Mouse (Mus musculus) gastrocnemius, adult 8-10 months (tissue): Measurements from ENCODE around the gene Dnajc12. TPM values are rescaled to one million over a fixed set of nuclear protein-coding genes. Genes with fewer than 3 reads are reported as not detected.
A peak's percentile ranks its signal among the peaks of the same experiment; 100 is the strongest.
"Not testable (repeated sequence)": the region's sequence is repeated elsewhere in the genome, so short reads cannot be mapped to it uniquely, and the experiment has no call there.

Source experiments
- DNase-seq, 2 experiments: peaks; one replicate each; pipeline ENCODE4 v3.0.0; 2022; ENCODE audit warnings: low spot score in 2 of 2
- total RNA-seq, 4 experiments: library from RNA; stranded (reverse); gene quantifications; 2 replicates each; pipeline ENCODE4 v1.2.4; 2022

Gene Dnajc12
- total RNA-seq, 4 experiments from 2014 or later: 21.3 to 22.7 (median 22.6) TPM

GRCm38 (mm10) chr10:63429380-63429779 lies 47.1 kb downstream of the Dnajc12 start:
- DNase-seq: peak; percentile 96

GRCm38 (mm10) chr10:63429785-63430305 lies 47.6 kb downstream of the Dnajc12 start, which contains the start of gene Ctnna3:
TSS of gene Ctnna3 (plus strand) at chr10:63430098.
- peak; percentile 77 to 87 for DNase-seq

DNA sequence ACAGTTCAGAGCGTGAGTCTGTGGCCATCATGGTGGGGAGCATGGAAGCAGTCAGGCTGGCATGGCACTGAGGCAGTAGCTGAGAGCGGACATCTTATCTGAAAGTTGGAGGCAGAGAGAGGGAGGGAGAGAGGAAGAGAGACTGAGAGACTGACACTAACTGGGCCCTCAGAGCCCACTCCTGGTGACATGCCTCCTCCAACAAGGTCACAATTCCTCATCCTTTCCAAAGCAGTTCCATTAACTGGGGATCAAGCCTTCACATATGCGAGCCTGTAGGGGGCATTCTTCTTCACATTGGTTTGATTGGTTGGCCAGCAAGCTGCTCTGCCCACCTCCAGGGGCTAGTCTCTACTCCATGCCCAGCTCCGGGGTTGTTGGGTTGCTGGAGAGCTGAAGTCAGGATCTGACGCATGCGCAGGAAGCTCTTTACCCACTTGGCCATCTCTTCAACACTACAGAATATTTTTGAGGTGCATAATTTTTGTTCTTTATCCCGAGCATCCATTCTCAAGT lies 49.0 kb downstream of the Dnajc12 start:
- DNase-seq: no peak

GRCm38 (mm10) chr10:63432099-63432498 lies 49.9 kb downstream of the Dnajc12 start:
- DNase-seq: no peak

- DNase-seq: no peak
Observed at GRCm38 (mm10) chr10:63432887-63433286, 50.6 kb downstream of the Dnajc12 start.

GRCm38 (mm10) chr10:63438736-63439262 lies 56.6 kb downstream of the Dnajc12 start:
- no peak for DNase-seq

DNA sequence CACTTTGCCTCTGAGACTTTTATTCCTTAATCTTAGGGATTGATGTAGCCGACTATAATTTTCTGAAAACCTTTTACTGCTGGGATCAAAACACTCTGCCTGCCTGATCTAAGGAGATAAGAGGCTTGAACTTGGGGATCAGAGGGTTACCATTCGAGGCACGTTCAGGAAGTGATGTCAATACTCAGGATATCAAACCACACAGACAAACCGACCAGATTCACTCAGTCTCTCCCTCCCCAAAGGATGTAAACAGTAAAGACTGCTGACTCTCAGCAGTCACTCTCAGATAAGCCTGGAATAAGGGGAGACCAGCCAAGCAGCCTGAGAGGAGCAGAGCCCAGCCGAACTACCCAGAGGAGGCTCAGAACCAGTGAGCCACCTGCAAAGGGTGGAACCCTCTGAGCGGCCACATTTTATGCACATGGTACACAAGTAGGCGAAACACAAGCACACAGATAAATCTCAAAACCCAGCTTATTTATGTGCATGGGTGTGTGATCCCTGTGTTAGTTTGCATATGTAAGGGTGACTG lies 57.5 kb downstream of the Dnajc12 start:
- no peak for DNase-seq

GRCm38 (mm10) chr10:63444602-63445387 lies 62.6 kb downstream of the Dnajc12 start:
- DNase-seq: not testable (repeated sequence)

DNA sequence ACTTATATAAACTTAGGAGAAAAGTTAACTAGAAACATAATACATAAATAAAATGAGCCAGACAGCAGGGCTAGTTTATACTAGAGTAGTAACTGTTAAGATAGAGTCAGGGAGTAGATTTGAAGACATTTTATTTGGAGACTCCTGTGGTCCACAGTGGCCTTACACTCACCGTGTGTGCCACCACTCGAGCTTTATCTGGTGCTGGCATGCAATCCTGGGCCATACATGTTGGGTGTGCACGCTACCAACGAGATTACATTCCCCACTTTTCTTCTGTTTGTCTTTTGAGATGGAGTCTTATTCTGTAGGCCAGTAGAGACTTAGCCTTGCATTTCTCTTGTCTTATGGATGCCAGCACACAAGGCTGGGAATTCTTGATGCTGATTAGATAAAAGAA lies 71.7 kb downstream of the Dnajc12 start:
- DNase-seq: no peak

- DNase-seq: no peak
Observed at GRCm38 (mm10) chr10:63455110-63455878, 73.1 kb downstream of the Dnajc12 start.

DNA sequence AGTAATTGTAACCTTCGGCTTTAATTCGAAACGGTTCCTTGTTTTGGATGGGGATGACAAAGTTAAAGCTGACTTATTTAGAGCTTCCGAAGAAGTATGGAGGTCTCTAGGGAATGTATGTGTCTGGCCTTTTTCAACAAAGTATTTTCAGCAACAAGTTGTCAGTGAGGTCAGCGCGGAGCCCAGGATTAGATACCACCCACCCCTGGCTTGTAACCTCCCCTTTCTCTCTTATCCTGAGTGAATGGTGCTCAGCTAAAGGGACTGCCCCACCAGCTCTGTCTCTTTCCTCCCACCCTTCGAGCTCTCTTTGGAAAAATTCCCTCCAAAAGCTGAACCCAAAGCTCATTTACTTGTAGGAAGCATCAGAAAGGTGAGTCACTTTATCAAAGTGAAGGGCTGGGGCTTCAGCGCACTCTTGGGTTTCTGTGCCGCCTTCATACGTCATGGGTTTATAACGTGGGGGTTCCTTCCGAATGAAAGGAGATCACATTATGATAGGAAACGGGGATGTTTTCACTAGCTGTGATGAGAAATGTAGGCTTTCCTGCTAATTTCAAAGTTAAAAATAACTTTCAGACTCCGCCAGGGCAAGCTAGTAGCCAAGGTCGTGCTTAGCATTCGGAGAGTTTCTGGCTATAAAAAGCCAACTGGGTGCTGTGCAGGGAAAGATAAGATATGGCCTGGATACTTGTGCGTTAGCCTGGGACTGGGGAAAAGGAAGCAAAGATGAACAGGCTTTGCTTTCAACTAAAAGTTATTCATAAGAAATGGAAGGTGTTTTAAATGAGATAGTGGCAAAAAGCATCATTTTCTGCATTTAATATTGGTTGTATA lies 75.3 kb downstream of the Dnajc12 start:
- no peak for DNase-seq

Other genes with a start within 250 kb of the Dnajc12 start
- gene Mypn, start 178.5 kb upstream of the Dnajc12 start, total RNA-seq: 100 to 1,000 TPM; 285 to 333 (median 306) TPM
- gene Herc4, start 138.6 kb upstream of the Dnajc12 start, total RNA-seq: 10 to 100 TPM; 20.7 to 23.3 (median 21.2) TPM
- gene Sirt1, start 739 bp upstream of the Dnajc12 start, total RNA-seq: 1 to 10 TPM; 6.8 to 8.9 (median 7.0) TPM
- not detected for gene Gm7075, start 39.3 kb downstream of the Dnajc12 start, total RNA-seq
- gene Ctnna3, start 47.7 kb downstream of the Dnajc12 start, total RNA-seq: 10 to 100 TPM; 21.3 to 31.5 (median 25.8) TPM